Mouse (Mus musculus) thymus, adult 2 months (tissue): Measurements from ENCODE around the gene Armc2.

ENCODE experiments used
- CTCF ChIP-seq: fragments of 200-500 bp; IDR thresholded peaks from 2 replicates; pipeline ENCODE4 v1.5.1; 2012; ENCODE audit warnings: mild to moderate bottlenecking, control low read depth, low read length, moderate library complexity, borderline replicate concordance; ENCODE audit not compliant: control insufficient read depth, poor library complexity, insufficient read depth; ENCODE audit errors: extremely low read depth
- POLR2A ChIP-seq: fragments of 200-500 bp; IDR thresholded peaks from 2 replicates; pipeline ENCODE4 v1.6.1; 2012; ENCODE audit warnings: mild to moderate bottlenecking, low read length, control low read depth, moderate library complexity; ENCODE audit not compliant: control insufficient read depth, poor library complexity, insufficient read depth; ENCODE audit errors: extremely low read depth

DNA sequence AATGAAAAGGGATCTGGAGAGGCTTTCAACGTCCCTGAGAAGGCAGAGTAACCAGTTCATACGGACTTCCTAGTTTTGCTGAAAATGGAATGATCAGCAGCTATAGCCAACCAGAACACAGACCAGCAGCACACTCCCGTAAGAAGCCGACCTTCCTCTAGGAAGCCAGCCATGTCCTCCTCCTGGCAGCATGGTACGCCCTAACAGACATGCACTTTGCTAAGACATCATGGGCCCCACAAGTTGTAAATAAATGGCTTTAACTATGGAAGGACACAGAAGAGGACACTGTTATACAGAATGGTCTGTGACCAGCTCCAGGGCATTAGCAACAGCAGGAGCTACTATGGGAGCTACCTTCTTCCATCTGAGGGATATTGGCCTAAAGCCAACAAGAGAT lies 85.3 kb downstream of the Armc2 start:
- TF ChIP-seq POLR2A (no peak), CTCF (no peak)
